Mouse (Mus musculus): Measurements from ENCODE around the gene Hoga1. TPM values are rescaled to one million over a fixed set of nuclear protein-coding genes. Genes with fewer than 3 reads are reported as not detected.
A peak's percentile ranks its signal among the peaks of the same experiment; 100 is the strongest.

The Hoga1 gene
- polyA plus RNA-seq, 1 experiment from 2014 or later: 16.2 TPM

DNA sequence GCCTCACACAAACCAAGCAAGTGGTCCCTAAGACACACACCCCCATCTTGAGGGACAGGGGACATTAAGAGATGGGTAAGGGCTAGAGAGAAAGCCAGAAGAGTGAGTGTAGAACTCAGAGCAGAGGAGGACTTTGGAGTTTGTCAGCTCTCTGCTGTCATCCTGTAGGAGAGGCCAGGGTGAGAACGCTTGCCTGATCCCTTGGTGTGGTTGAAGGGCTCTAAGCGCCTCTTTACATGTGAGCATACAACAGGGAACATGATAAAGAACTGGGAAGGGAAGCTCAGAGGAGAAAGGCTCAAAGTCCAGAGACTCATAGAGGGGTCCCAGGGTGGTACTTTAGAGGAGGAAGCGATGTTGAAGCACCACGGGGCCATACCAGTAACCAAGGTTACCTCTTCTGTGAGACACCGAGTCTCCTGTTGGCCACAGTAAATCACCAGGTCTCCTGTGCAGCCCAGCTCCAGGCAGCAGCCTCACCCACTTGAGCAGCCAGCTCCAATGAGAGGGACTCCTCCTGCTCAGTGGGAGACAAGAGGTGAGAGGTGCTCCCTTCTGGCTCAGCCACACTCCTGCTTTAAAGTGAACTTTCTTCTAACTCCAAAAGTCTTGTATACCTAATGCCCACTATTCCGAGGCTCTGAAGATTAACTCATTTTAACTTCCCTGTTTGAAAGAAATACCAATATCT lies 11.5 kb downstream of the Hoga1 start:
- Histone ChIP-seq H3K9ac (ENCODE audit: low read depth, low read length) (no peak overlapping the region), H3K4me2 (replicated peaks; ENCODE audit: low read depth) (no peak overlapping the region), H3K27ac (ENCODE audit: low read depth, low read length) (0 out of 2 replicates have a peak overlapping the region, but pooled peaks have one; percentile 3), H3K27me3 (replicated peaks; ENCODE audit: control insufficient read depth, insufficient read depth, low read length) (no peaks in the 10 kb centered on the region), H3K4me3 (ENCODE audit: low read depth, low read length) (no peak overlapping the region), H3K36me3 (ENCODE audit: control insufficient read depth, insufficient read depth) (no peaks in the 10 kb centered on the region), H3K4me1 (replicated peaks; ENCODE audit: control insufficient read depth, insufficient read depth, low read length) (no peaks in the 10 kb centered on the region), H3K9me3 (ENCODE audit: control insufficient read depth) (no peaks in the 10 kb centered on the region)
- TF ChIP-seq CTCF (IDR thresholded peaks at IDR 0.05; ENCODE audit: low read depth): no peak
- peak; percentile 71; the same call in 1 of the 2 replicates for ATAC-seq
- WGBS: 49% methylated on average over 6 of the region's 6 CpGs

DNA sequence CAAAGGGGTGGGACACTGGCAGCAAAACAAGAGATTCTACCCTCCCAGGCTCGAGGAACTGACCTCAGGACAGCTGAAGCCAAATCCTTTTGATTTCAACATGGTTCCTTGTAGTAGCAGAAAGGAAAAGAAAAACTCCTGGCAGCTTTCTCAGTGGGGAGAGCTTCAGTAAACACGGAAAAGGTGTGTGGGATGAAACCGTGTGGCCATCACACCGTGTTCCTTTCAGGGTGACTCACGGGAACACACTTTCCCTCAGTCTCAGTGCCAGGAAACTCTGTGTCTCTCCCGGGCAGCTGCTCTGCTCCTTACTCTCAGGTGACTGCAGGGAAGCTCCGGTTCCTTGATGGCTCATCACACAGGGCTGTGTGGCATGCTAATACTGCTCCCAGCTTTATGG lies 13.0 kb downstream of the Hoga1 start:
- no peaks in the 10 kb centered on the region for H3K9me3 ChIP-seq (ENCODE audit: control insufficient read depth)
- H3K4me1 ChIP-seq (replicated peaks; ENCODE audit: control insufficient read depth, insufficient read depth, low read length): no peaks in the 10 kb centered on the region
- no peak overlapping the region for H3K4me3 ChIP-seq (ENCODE audit: low read depth, low read length)
- no peak overlapping the region for H3K27ac ChIP-seq (ENCODE audit: low read depth, low read length)
- H3K4me2 ChIP-seq (replicated peaks; ENCODE audit: low read depth): no peak overlapping the region
- ATAC-seq: 0 out of 2 replicates have a peak, but pooled peaks have one; percentile 22
- no peak overlapping the region for H3K9ac ChIP-seq (ENCODE audit: low read depth, low read length)
- no peak for TF ChIP-seq CTCF (IDR thresholded peaks at IDR 0.05; ENCODE audit: low read depth)
- no peaks in the 10 kb centered on the region for H3K36me3 ChIP-seq (ENCODE audit: control insufficient read depth, insufficient read depth)
- no peaks in the 10 kb centered on the region for H3K27me3 ChIP-seq (replicated peaks; ENCODE audit: control insufficient read depth, insufficient read depth, low read length)
- WGBS: 43% methylated on average over 7 of the region's 7 CpGs

DNA sequence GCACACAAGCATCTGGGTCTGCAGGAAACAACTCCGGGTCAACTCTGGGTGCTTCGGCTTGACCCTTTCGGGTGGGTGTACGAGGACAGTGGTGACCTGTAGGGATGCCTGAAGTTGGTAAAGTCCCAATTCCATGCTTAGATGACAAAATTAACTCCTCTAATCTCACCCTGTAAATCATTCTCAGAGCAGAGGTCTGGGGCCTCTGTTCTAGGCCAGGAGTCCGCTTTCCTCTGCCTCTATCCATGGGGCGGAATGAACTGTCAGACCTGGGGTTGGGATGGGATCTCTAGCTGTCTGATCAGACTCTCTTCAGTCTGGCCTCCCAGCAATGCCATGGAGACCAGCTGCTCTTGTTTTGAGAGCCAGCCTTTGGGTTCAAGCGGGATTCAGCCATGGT lies 16.0 kb downstream of the Hoga1 start:
- no peak overlapping the region for H3K9ac ChIP-seq (ENCODE audit: low read depth, low read length)
- peak overlapping the region; percentile 63; the same call in 1 of the 2 replicates for H3K27ac ChIP-seq (ENCODE audit: low read depth, low read length)
- H3K36me3 ChIP-seq (ENCODE audit: control insufficient read depth, insufficient read depth): no peaks in the 10 kb centered on the region
- H3K9me3 ChIP-seq (ENCODE audit: control insufficient read depth): no peaks in the 10 kb centered on the region
- WGBS: 78% methylated on average over 7 of the region's 7 CpGs
- no peak overlapping the region for H3K4me2 ChIP-seq (replicated peaks; ENCODE audit: low read depth)
- no peaks in the 10 kb centered on the region for H3K27me3 ChIP-seq (replicated peaks; ENCODE audit: control insufficient read depth, insufficient read depth, low read length)
- H3K4me3 ChIP-seq (ENCODE audit: low read depth, low read length): no peak overlapping the region
- peak; percentile 60 for ATAC-seq
- TF ChIP-seq CTCF (IDR thresholded peaks at IDR 0.05; ENCODE audit: low read depth): no peak
- no peaks in the 10 kb centered on the region for H3K4me1 ChIP-seq (replicated peaks; ENCODE audit: control insufficient read depth, insufficient read depth, low read length)

DNA sequence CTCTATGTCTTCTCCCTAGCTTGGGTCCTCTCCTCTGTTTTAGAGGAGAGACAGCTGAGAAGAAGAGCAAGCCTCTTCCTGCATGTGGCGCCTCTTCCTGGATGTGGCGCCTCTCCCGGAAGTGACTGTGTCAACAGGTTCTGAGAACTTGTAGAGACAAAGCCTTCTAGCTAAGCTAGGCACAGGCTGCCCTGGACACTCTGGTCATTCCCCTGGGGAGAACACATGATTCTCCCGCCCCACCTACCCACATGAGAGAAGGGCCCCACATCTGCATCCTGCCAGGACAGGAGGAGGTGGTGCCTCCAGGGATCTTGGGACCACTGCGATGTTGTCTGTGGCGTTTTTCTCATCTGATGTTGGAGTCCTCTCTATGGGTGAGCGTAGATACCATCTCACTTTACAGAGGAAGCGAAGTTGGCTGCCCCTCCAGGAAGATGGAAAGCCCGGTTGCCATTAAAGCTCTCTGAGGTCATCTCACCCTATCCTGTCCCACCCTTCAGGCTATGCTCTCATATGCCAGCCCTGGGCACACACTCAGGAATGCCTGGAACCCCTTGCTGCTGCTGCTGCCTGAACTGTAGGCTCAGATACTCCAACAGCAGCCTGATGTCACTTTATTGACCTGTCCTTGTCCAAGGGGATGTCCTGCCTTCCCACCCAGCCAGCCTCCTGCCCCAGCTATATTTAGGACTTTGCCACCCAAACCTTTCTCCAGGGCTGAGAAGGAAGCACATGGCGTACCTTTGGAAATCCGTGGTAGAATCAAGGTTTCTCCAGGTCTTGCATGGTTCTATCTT lies 23.2 kb downstream of the Hoga1 start:
- H3K9ac ChIP-seq (ENCODE audit: low read depth, low read length): no peak overlapping the region
- no peak for TF ChIP-seq CTCF (IDR thresholded peaks at IDR 0.05; ENCODE audit: low read depth)
- H3K4me1 ChIP-seq (replicated peaks; ENCODE audit: control insufficient read depth, insufficient read depth, low read length): peaks cover 4% of the 10 kb centered on the region; the same call in 1 of the 2 replicates
- H3K27me3 ChIP-seq (replicated peaks; ENCODE audit: control insufficient read depth, insufficient read depth, low read length): no peaks in the 10 kb centered on the region
- WGBS: 75% methylated on average over 11 of the region's 11 CpGs
- no peaks in the 10 kb centered on the region for H3K9me3 ChIP-seq (ENCODE audit: control insufficient read depth)
- H3K36me3 ChIP-seq (ENCODE audit: control insufficient read depth, insufficient read depth): no peaks in the 10 kb centered on the region
- H3K27ac ChIP-seq (ENCODE audit: low read depth, low read length): no peak overlapping the region
- ATAC-seq: no peak
- no peak overlapping the region for H3K4me2 ChIP-seq (replicated peaks; ENCODE audit: low read depth)
- no peak overlapping the region for H3K4me3 ChIP-seq (ENCODE audit: low read depth, low read length)

DNA sequence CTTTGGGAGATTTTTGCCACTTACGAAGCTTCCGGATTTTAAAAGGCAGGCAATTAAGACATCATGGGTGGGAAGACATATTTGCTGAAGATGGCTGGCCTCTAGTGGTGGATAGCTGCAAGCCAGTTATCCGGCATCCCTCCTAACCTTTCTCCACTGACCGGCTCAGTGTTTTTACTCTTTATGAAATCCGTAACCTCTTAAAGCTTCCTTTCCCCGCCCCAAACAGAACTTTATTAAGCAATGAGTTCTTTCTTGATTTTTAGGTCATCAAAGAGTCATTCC lies 23.8 kb downstream of the Hoga1 start:
- peaks cover 4% of the 10 kb centered on the region; the same call in 1 of the 2 replicates for H3K4me1 ChIP-seq (replicated peaks; ENCODE audit: control insufficient read depth, insufficient read depth, low read length)
- no peak overlapping the region for H3K4me2 ChIP-seq (replicated peaks; ENCODE audit: low read depth)
- ATAC-seq: no peak
- no peak overlapping the region for H3K4me3 ChIP-seq (ENCODE audit: low read depth, low read length)
- WGBS: 49% methylated on average over 6 of the region's 6 CpGs
- peak; percentile 79 for TF ChIP-seq CTCF (IDR thresholded peaks at IDR 0.05; ENCODE audit: low read depth)
- H3K27me3 ChIP-seq (replicated peaks; ENCODE audit: control insufficient read depth, insufficient read depth, low read length): no peaks in the 10 kb centered on the region
- H3K27ac ChIP-seq (ENCODE audit: low read depth, low read length): no peak overlapping the region
- no peaks in the 10 kb centered on the region for H3K9me3 ChIP-seq (ENCODE audit: control insufficient read depth)
- H3K9ac ChIP-seq (ENCODE audit: low read depth, low read length): no peak overlapping the region
- H3K36me3 ChIP-seq (ENCODE audit: control insufficient read depth, insufficient read depth): no peaks in the 10 kb centered on the region

DNA sequence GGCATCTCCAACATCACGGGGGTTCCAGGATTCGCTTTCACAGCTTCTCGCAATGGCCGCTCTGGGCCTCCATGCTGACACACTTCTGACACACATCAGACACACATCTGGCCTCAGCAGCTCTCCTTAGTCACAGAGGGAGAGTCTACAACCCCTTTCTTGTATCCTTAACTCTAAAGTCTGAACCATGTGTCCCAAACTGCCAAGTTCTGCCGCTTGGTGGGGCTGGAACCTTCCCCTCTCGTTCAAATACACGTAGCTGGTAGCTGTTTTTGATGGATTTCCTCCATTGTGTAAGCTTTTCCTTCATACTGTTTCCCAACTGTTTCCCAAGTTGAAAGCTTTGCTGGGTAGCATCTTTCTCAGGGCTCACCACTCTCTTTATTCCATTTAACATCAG lies 25.8 kb downstream of the Hoga1 start:
- no peak for ATAC-seq
- WGBS: 77% methylated on average over 7 of the region's 7 CpGs

More for the DNA sequence above, 25.8 kb downstream of the Hoga1 start:
- no peaks in the 10 kb centered on the region for H3K27me3 ChIP-seq (replicated peaks; ENCODE audit: control insufficient read depth, insufficient read depth, low read length)
- H3K4me1 ChIP-seq (replicated peaks; ENCODE audit: control insufficient read depth, insufficient read depth, low read length): peaks cover 4% of the 10 kb centered on the region; the same call in 1 of the 2 replicates
- H3K27ac ChIP-seq (ENCODE audit: low read depth, low read length): peak overlapping the region; percentile 97
- no peak overlapping the region for H3K4me3 ChIP-seq (ENCODE audit: low read depth, low read length)
- H3K9ac ChIP-seq (ENCODE audit: low read depth, low read length): no peak overlapping the region
- peak; percentile 54 for TF ChIP-seq CTCF (IDR thresholded peaks at IDR 0.05; ENCODE audit: low read depth)
- no peaks in the 10 kb centered on the region for H3K9me3 ChIP-seq (ENCODE audit: control insufficient read depth)
- H3K36me3 ChIP-seq (ENCODE audit: control insufficient read depth, insufficient read depth): no peaks in the 10 kb centered on the region
- no peak overlapping the region; the same call in 1 of the 2 replicates for H3K4me2 ChIP-seq (replicated peaks; ENCODE audit: low read depth)

Measured in intestine, postnatal 0 days (tissue).